Mouse (Mus musculus): ENCODE results near the gene Pld4.

- no peak for TF ChIP-seq CTCF (IDR thresholded peaks at IDR 0.05; ENCODE audit: control insufficient read depth, insufficient read depth, low read length)
- no peak for TF ChIP-seq POLR2A (IDR thresholded peaks at IDR 0.05; ENCODE audit: borderline replicate concordance, control insufficient read depth, low read depth, low read length)
Measured at GRCm38 (mm10) chr12:112718995-112719394, 41.5 kb upstream of the Pld4 start.

Data from bone marrow, adult 2 months (tissue).